Mouse (Mus musculus): ENCODE data around the gene Cdkal1. TPM values are rescaled to one million over a fixed set of nuclear protein-coding genes. Genes with fewer than 3 reads are reported as not detected.

The Cdkal1 gene
- total and polyA plus RNA-seq, 3 experiments, result 8.7 to 13.7 (median 9.5) TPM

- in situ Hi-C loops (cut with MboI; ENCODE audit: low pct_ligation_motif_present, low pct_unique_long_range_greater_than_20kb, low sequenced_read_pairs), result no loop called here
- DNase-seq (ENCODE audit: extremely low read depth), result no peak
- H3K9ac ChIP-seq (ENCODE audit: insufficient read depth, low read depth), result no peak overlapping the region
Observed at GRCm38 (mm10) chr13:29800078-29800477, 55.4 kb downstream of the Cdkal1 start.

GRCm38 (mm10) chr13:29792112-29792511 lies 63.4 kb downstream of the Cdkal1 start:
- in situ Hi-C loops (cut with MboI; ENCODE audit: low pct_ligation_motif_present, low pct_unique_long_range_greater_than_20kb, low sequenced_read_pairs) (no loop called here), dilution Hi-C loops (cut with MboI; ENCODE audit: extremely low pct_ligation_motif_present, extremely low pct_unique_long_range_greater_than_20kb, low sequenced_read_pairs) (no loop called here)
- DNase-seq (ENCODE audit: extremely low read depth), result no peak
- H3K4me2 ChIP-seq (ENCODE audit: insufficient read depth, low read depth, poor library complexity, severe bottlenecking), result no peak overlapping the region
- peaks cover 0 to 4% of the 10 kb centered on the region in 2 experiments for H3K36me3 ChIP-seq (replicated peaks in 1 of 2; ENCODE audit: control insufficient read depth in 1 of 2, insufficient read depth in 1 of 2, low read length in 1 of 2)
- no peak overlapping the region for H3K9ac ChIP-seq (ENCODE audit: insufficient read depth, low read depth)
- no peaks in the 10 kb centered on the region for H3K79me2 ChIP-seq (replicated peaks; ENCODE audit: control insufficient read depth, extremely low read depth, insufficient read depth, poor library complexity, severe bottlenecking)
- no peaks in the 10 kb centered on the region for H3K27me3 ChIP-seq (replicated peaks)
- TF ChIP-seq MYC (IDR thresholded peaks at IDR 0.05; ENCODE audit: low read depth, low read length) (no peak), TCF12 (IDR thresholded peaks at IDR 0.05; ENCODE audit: low read depth, low read length) (no peak), PAX5 (IDR thresholded peaks at IDR 0.05; ENCODE audit: low read length) (no peak), RAD21 (IDR thresholded peaks at IDR 0.05; ENCODE audit: low read depth, low read length) (no peak), ELF1 (IDR thresholded peaks at IDR 0.05; ENCODE audit: low read depth, low read length) (no peak), MEF2A (IDR thresholded peaks at IDR 0.05; ENCODE audit: borderline replicate concordance, low read depth, low read length) (no peak), EP300 (IDR thresholded peaks at IDR 0.05; ENCODE audit: low read length) (no peak), CHD2 (IDR thresholded peaks at IDR 0.05; ENCODE audit: low read length) (no peak), JUN (IDR thresholded peaks at IDR 0.05; ENCODE audit: insufficient read depth, low read depth, low read length) (no peak), POLR2A (IDR thresholded peaks at IDR 0.05; ENCODE audit: low read depth, low read length) (no peak), ZMIZ1 (IDR thresholded peaks at IDR 0.05; ENCODE audit: low read depth, low read length) (no peak), POLR2AphosphoS2 (IDR thresholded peaks at IDR 0.05; ENCODE audit: low read depth, low read length) (no peak), KAT2A (IDR thresholded peaks at IDR 0.05; ENCODE audit: insufficient replicate concordance, low read length) (no peak), HCFC1 (IDR thresholded peaks at IDR 0.05; ENCODE audit: low read depth, low read length) (no peak), RCOR1 (conservative IDR thresholded peaks at IDR 0.05; ENCODE audit: low read depth, low read length) (no peak), MAX (IDR thresholded peaks at IDR 0.05; ENCODE audit: low read length) (no peak), CHD1 (IDR thresholded peaks at IDR 0.05; ENCODE audit: low read depth, low read length) (no peak)
- H3K9me3 ChIP-seq (replicated peaks; ENCODE audit: low read length), result no peaks in the 10 kb centered on the region
- peaks cover 0 to 6% of the 10 kb centered on the region in 2 experiments; a peak in 1 of 4 replicates for H3K4me1 ChIP-seq (ENCODE audit: control insufficient read depth in 1 of 2, insufficient read depth in 2 of 2)
- no peak overlapping the region for H3K27ac ChIP-seq (ENCODE audit: insufficient read depth, low read depth)
- no peak overlapping the region for H3K4me3 ChIP-seq (replicated peaks in 1 of 3; ENCODE audit: low read depth in 2 of 3, low read length in 2 of 3, poor library complexity in 1 of 3)

More at GRCm38 (mm10) chr13:29800078-29800477, 55.4 kb downstream of the Cdkal1 start:
- H3K4me3 ChIP-seq (replicated peaks in 1 of 3; ENCODE audit: low read depth in 2 of 3, low read length in 2 of 3, poor library complexity in 1 of 3), result no peak overlapping the region
- dilution Hi-C loops (cut with MboI; ENCODE audit: extremely low pct_ligation_motif_present, extremely low pct_unique_long_range_greater_than_20kb, low sequenced_read_pairs), result no loop called here
- no peak for TF ChIP-seq EP300 (IDR thresholded peaks at IDR 0.05; ENCODE audit: low read length)
- no peak for TF ChIP-seq JUND (conservative IDR thresholded peaks at IDR 0.05; ENCODE audit: low read depth, low read length)
- TF ChIP-seq MAX (IDR thresholded peaks at IDR 0.05; ENCODE audit: low read length), result no peak
- TF ChIP-seq ZC3H11A (IDR thresholded peaks at IDR 0.05; ENCODE audit: low read depth, low read length), result no peak
- no peak for TF ChIP-seq PAX5 (IDR thresholded peaks at IDR 0.05; ENCODE audit: low read length)
- TF ChIP-seq E2F4 (IDR thresholded peaks at IDR 0.05; ENCODE audit: insufficient replicate concordance, low read depth, low read length), result no peak
- TF ChIP-seq TBP (conservative IDR thresholded peaks at IDR 0.05; ENCODE audit: low read depth, low read length), result no peak
- TF ChIP-seq CTCF (conservative IDR thresholded peaks at IDR 0.05 in 1 of 2, IDR thresholded peaks at IDR 0.05 in 1 of 2; ENCODE audit: low read depth in 2 of 2, low read length in 2 of 2), result no peak
- no peak for TF ChIP-seq USF1 (IDR thresholded peaks at IDR 0.05; ENCODE audit: low read depth, low read length)
- no peak for TF ChIP-seq USF2 (conservative IDR thresholded peaks at IDR 0.05; ENCODE audit: low read depth, low read length)
- no peak for TF ChIP-seq MAZ (IDR thresholded peaks at IDR 0.05; ENCODE audit: low read depth, low read length)
- no peak for TF ChIP-seq CHD2 (IDR thresholded peaks at IDR 0.05; ENCODE audit: low read length)
- no peak for TF ChIP-seq NELFE (IDR thresholded peaks at IDR 0.05; ENCODE audit: low read depth, low read length)
- TF ChIP-seq POLR2AphosphoS2 (IDR thresholded peaks at IDR 0.05; ENCODE audit: low read depth, low read length), result no peak
- TF ChIP-seq ZNF384 (IDR thresholded peaks at IDR 0.05; ENCODE audit: low read depth, low read length), result no peak
- TF ChIP-seq IRF4 (IDR thresholded peaks at IDR 0.05; ENCODE audit: low read depth, low read length), result no peak
- no peak for TF ChIP-seq MEF2A (IDR thresholded peaks at IDR 0.05; ENCODE audit: borderline replicate concordance, low read depth, low read length)
- TF ChIP-seq KAT2A (IDR thresholded peaks at IDR 0.05; ENCODE audit: insufficient replicate concordance, low read length), result no peak
- no peaks in the 10 kb centered on the region for H3K9me3 ChIP-seq (replicated peaks; ENCODE audit: low read length)
- H3K36me3 ChIP-seq (replicated peaks in 1 of 2; ENCODE audit: control insufficient read depth in 1 of 2, insufficient read depth in 1 of 2, low read length in 1 of 2), result peaks cover 0 to 14% of the 10 kb centered on the region in 2 experiments
- H3K4me2 ChIP-seq (ENCODE audit: insufficient read depth, low read depth, poor library complexity, severe bottlenecking), result no peak overlapping the region
- H3K79me2 ChIP-seq (replicated peaks; ENCODE audit: control insufficient read depth, extremely low read depth, insufficient read depth, poor library complexity, severe bottlenecking), result no peaks in the 10 kb centered on the region
- peaks cover under 1 to 2% of the 10 kb centered on the region in 2 experiments; a peak in 3 of 4 replicates for H3K4me1 ChIP-seq (ENCODE audit: control insufficient read depth in 1 of 2, insufficient read depth in 2 of 2)
- no peak overlapping the region for H3K27ac ChIP-seq (ENCODE audit: insufficient read depth, low read depth)
- H3K27me3 ChIP-seq (replicated peaks), result no peaks in the 10 kb centered on the region
